Mouse (Mus musculus) skeletal muscle tissue, adult 2 months (tissue): ENCODE results near the gene Plxnb2.

ENCODE experiments used
- DNase-seq: peaks from one replicate; pipeline ENCODE4 v3.0.0-alpha.2; 2012; ENCODE audit warnings: low read depth, low spot score

Plxnb2 gene

DNA sequence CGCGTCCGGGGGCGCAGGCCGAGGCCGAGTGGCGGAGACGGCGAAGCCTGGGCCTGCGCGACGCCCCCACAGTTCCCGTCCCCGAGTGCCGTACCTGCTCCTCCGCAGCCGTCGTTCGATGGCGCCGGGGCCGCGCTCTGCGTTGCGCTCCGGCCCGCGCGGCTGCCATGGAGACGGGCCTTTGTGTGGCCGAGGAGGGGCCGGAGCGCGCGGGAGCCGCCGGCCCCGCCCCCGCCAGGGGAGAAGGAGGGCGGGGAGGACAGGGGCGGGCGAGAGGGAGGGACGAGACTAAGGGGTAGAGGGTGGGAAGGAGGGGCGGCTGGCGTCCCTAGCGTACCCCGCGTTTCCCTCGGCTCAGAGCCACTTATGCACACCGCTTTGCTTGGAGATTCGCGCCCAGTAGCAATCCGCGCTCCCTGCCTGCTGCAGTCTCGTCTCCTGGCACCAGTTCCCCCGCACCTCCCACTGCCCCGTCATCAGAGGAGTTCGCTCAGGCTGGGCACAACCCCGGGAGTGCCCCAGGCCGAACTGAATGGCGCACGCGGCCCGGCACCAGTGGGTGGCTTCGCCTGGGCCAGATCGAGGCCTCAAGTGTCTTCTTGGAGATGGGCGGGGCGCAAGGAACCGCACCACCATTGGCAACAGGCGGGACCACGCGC, at the start of gene Plxnb2:
Plxnb2 (minus strand) TSS at position 218 of the 659 bp plus-strand sequence.
- DNase-seq = peak; percentile 58

DNA sequence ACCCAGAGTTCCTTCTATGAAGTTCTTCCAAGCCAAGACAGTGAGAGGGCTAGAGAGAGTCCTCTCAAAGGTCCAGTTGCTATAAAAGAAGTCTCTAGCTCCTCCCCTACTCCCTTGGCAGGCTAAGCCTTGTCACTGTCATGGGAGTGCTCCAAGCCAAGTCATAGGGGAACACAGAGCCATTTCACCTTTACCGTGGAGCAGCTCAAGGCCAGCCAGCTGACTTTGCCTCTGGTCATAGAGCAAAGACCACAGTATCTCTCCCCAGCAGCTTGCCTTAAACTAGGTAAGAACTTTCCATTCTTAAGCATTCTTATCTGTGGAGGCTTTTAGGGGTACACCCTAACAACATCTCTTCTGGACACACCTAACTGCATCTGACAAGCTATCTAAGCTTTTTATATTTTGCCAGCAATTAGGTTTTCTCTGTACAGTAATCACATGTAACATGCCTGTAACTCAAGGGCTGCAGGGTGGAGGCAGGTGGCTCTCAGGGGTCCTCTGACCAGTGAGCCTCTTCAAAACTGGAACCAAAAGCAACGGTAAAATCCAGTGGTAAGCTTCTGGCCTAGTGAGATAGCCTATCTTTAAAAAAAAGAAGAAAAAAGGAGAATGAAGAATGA, 35.1 kb upstream of the Plxnb2 start:
- DNase-seq = peak; percentile 91

DNA sequence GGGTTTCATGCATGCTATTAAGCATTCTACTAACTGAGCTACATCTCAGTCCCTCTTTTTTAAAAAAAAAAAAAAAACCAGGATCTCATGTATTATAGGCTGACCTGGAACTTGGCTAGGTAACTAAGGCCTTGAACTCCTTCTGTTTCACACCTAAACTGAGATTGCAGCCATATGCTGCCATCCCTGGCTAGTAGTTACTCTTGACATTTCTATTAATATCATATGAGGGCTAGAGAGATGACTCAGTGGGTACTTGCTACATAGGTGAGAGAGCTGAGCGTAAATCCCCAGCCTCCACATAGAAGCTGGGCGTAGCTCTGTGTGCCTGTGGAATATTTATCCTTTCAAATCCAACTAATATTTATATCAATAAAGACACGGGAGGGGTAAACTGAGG, 34.4 kb upstream of the Plxnb2 start:
- DNase-seq = peak; percentile 33

DNA sequence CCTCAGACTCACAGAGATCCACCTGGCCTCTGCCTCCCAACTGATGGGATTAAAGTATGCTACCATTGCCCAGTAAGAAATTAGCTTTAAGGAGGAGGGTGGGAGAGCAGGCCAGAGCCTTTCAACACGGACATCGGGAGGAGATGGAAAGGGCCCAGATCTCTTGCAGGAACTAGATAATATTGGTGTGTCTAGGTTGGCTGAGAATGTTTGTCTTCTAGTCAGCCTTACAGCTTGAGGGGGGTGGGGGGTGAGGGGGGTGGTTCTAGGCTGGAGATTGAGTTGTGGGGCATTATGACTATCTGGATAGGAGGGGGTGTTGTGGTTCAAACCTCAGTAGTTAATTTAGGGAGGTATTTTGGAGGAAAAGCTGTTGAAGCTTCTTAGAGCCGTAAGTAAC, 32.9 kb upstream of the Plxnb2 start:
- no peak for DNase-seq

DNA sequence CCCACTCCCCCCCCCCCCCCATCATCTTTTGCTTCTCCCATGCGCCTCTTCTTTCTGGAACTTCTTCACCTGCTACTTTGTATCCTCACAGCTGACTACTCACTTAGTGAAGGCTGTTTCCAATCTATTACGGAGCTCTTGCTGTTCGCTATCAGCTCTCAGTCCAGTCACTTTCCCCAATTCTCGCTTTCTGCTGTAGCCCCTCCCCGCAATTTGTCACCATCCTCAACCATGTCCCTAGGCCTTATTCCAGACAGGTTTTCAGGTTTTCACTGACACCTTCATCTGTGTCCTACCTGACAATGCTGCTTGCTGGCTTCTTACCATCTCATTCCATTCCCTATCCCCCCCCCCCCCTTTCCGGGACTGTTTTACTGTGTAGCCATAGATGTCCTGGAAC, 31.9 kb upstream of the Plxnb2 start:
- DNase-seq = no peak

DNA sequence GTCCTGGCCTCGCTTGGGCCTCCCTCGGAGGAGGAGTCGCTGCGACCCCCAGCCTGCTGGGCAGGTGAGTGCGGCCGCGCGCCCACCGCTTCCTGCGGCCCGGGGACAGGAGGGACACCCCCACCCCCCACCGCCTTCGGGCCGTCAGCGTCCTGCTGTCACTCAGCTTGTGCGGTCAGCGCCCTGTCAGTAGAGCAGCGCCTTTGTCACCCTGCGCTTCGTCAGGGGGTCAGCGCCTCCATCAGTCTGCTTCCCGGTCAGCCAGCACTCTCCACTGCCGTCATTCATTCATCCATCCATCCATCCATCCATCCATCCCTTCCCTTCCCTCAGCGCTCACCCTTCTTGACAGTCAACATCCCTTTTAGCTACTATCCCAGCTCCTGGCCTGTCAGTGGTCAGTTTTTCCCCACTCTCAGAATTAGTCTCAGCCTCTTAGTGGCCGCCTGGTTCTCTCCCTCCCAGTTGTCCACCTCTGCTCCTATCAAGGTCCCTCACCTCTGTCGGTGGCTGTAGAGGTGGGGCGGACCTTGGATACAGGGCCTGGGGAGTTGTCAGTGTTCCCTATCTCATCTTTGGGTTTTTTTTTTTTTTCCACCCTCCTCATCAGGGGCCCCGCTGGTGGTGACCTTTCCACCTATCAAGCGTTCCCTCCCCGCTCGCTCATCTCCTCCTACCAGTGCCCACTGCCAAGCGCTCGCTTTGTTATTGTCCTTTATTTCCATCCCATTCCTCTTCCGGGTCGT, 31.3 kb upstream of the Plxnb2 start:
- peak; percentile 31 for DNase-seq

DNA sequence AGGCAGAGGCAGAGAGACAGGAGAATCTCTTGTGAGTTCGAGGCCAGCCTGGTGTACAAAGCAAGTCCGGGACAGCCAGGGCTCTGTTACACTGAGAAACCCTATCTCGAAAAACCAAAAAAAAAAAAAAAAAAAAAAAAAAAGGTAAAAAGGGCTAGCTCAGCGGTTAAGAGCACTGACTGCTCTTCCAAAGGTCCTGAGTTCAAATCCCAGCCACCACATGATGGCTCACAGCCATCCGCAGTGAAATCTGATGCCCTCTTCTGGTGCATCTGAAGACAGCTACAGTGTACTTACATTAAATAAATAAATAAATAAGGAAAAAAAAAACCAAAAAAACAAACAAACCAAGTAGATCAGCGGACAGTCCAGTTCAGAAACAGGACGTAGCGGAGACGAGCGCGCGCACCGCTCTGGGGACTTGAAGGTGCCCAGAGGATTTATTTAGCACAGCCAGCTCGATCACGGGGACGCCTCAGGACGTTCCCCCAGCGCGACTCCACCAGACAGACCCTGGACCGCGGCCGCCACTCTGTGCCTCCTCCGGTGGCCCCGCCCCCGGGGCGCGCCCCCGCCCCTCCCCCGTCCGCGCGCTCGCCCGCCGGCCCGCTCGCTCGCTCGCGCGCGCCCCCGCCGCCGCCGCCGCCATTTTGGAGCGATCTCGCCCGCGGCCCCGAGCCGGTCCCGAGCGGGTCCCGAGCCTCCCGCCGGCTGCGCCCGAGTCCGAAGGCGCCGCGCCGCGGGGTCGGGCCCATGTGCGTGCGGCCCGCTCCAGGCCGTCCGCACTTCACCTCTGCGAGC, 30.5 kb upstream of the Plxnb2 start, which contains the start of gene Ppp6r2:
Ppp6r2 (plus strand) TSS at position 639 of the 801 bp plus-strand sequence.
- peak; percentile 91 for DNase-seq

DNA sequence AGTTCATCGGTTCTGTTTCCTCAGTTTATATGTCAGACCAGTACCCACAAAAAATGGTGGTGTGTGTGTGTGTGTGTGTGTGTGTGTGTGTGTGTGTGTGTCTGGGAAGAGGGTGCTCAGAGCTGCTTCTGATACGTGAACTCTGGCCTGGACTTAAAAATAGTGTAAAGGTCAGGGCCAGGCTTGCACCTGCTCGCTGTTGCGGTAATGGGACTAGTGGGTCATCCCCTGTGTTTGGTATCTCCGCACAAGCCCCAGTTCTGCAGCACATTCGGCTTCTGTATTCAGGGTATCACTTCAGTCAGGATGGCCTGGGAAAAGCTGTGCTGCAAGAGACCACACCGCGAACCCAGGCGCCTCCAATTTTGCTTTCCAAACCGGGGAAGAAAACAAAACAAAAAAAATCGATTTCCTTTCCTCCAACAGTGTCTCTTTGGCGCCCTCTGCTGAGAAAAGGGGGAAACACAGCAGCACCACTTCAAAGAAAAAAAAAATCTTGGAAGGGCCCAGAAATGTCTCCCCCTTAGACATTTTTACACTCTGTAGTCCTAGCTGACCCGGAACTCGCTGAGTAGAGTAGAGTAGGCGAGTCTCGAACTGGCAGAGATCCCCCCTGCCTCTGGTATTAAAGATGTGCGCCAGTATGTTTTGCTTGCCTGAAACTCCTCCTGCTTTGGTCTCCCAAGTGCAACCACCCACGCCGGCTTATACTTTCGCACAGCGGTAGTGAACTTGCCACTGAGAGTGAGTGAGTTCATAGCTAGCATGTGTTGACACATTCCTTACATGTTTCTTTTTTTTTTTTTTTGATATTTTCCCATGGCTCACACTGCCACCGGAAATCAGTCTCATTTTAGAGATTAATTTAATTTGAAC, 29.5 kb upstream of the Plxnb2 start:
- peak; percentile 78 for DNase-seq

DNA sequence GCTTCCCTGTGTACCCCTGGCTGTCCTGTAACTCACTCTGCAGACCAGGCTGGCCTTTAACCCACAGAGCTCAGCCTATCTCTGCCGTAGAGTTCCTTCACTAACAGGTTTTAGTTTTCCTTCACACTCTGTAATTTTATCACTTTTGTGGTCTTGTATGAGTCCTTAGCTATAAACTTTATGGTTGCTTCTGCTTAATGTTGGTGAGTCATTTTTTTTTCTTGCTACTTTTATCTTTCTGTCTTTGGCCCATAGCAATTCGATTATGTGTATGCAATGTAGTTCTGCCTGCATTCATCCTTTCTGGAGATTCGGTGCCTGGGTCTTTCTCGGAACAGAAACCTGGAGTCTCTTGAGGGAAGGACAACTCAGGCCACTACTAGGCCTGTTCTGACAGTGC, 26.9 kb upstream of the Plxnb2 start:
- no peak for DNase-seq

DNA sequence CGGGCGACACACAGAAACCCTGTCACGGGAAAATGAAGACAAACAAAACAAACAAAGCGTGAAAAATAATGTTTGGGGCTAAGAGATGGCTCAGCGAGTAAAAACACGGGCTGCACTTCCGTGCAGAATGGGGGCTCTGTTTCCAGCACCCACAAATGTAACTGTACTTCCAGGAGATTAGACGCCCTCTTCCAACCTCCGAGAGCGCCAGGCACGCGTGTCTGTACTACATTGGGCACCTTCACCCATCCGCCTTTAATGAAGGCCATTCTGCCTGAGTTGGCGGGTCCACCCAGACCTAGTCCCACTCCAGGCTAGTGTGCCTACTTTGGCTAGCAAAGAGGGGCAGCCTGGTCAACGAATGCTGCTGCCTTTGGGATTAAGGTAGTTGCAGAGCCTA, 16.5 kb upstream of the Plxnb2 start:
- DNase-seq = no peak

DNA sequence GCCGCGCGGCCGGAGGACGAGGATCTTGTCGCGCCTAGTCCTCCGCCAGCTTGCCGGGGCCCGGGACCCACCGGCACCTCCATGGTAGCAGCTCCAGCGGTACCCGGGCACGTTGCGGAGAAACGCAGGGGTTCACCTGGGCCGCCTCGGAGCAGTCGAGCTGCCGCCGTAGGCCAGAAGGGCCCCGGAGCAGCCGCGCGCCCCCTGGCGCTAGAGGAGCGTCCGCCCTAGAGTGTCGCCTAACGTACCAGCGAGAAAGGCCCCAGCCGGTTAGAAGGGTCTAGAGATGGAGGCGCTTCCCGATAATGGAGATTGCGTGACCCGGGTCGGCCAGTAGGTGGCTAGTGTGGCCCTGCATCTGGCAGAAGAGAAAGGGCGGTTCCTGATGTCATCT, 15.7 kb upstream of the Plxnb2 start, which contains the start of gene Dennd6b:
Dennd6b (minus strand) TSS at position 184 of the 394 bp plus-strand sequence.
- DNase-seq = peak; percentile 95

DNA sequence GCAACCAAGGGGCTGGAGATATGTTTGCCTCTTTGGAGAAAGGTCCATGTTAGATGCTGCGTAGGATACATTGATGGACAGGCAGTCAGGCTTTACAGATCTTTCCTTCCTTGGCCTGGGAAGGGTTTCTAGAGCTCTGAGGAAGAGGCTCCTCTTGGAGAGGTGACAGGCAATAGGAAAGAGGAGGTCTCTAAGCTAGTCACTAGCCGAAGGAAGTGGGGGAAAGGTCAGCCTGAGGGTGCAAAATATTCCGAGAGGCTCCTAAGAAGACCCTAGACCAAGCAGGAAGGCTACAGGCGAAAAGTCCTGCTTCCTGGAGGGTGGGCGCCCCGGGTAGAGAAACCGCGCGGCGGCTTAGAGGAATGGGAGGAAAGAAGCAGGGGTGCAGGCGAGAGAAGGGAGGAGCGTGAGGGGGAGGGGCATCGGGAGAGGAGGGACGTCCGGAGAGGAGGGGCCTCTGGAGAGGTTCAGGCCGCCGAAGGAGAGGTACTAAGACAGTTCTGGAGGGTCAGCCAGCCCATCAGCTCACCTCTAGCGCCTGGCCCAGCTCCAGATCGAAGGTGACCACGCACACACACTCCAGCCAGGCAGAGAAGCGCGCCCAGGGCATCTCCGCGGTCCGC, 15.2 kb upstream of the Plxnb2 start:
- DNase-seq = peak; percentile 85

DNA sequence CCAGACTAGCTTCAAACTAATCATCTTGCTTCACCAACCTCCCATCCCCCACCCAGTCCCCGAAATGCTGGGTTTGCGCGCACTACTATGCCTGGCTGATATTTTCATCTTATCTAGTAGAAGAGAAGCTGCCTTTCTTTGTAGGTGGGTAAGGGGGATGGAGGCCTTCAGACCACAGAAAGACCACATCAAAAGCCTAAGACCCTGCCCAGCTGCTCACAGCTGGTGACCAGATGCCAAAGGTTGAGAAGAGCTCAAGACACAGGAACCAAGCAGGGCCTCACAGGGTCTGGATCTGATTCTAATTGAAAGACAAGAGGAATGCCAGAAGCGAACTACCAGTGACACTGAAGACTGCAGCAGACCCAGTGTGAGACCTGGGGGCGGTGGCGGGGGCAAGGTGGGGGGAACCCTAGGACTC, 14.7 kb upstream of the Plxnb2 start:
- DNase-seq = no peak

DNA sequence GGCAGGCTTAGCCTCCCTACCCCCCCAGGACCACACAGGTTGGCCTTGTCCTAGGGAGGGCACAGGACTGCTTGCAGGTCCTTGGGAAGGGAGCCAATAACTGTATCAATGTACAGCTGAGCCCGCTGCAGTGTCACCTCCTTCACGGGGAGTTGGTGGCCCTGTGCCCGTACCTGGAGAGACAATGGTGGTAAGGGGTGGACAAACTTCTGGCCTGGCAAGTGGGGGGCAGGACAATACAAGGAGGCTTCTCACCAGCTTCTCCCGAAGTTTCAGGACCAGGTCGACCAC, 4.3 kb upstream of the Plxnb2 start:
- DNase-seq = no peak

DNA sequence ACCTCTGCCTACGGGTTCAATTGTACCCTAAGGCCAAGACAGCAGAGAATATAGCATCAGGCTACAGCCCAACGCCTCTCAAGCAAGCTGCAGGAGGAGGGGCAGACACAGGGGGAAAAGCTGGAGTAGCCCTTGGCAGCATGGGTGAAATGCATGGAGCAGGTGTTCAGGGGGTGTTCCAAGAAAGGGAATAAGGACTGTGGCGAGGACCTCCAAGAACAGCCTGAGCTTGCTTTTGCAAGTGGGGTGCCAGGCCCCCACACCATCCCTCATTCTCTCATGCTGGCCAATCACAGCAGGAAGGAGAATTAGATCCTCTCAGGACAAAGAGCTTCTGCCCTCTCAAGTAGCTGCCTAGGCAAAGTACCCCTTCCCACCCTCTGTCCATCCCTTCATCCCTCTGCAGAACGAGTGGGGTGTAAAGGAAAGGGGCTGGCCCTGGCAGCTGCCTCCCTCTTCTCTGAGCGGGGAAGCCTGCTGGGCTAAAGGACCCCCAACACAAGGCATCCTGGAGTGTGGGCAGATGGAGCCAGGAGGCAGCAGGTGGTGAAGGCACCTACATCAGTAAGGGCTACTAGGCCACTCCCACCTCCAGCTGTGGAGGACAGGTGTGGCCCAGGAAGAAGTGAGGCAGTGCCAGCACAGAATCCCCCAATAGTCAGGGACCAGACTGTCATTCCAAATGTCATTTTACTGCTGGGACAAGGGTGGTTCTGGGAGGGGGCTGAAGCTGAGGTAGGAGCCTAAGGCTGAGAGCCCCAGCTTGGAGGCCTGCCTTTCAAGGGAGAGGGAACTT, 3.8 kb upstream of the Plxnb2 start:
- DNase-seq = no peak

DNA sequence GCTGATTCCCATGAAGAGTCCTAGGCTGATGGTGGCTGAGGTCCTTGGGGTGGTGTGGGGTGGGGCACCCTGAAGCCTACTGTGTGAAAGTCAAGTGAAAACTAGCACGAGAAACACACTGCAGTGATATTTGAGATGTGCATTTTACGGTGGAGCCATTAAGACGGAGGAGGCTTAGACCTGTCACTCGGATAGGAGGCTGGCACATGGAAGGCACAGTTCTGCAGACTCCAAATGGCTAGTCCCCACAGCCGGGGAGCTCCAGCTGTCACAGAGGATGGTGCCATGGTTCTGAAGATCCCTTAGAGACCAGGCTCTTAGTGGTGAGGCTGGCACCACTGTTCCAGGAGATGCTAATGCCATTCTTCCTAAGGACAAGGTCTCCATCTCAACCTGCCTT, 2.3 kb upstream of the Plxnb2 start:
- no peak for DNase-seq

DNA sequence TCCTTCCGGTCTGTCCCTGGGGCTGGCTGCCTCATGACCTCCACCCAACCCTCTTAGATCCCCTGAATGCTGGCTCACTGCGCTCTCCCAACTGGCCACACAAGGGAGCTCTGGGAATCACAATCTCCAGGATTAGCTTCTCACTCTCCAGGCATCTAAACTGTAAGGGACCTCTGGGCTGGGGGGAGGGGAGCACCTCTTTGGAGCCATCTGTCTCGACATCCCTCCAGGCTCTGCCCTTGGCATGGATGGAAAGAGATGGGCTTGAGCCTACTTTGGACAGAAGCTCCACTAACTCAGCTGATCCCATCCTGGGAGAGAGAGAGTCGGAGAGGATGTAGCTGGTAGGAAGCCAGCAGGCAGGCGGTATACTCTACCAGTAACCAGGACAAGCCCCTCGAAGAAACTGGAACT, 1.7 kb upstream of the Plxnb2 start:
- DNase-seq = no peak

DNA sequence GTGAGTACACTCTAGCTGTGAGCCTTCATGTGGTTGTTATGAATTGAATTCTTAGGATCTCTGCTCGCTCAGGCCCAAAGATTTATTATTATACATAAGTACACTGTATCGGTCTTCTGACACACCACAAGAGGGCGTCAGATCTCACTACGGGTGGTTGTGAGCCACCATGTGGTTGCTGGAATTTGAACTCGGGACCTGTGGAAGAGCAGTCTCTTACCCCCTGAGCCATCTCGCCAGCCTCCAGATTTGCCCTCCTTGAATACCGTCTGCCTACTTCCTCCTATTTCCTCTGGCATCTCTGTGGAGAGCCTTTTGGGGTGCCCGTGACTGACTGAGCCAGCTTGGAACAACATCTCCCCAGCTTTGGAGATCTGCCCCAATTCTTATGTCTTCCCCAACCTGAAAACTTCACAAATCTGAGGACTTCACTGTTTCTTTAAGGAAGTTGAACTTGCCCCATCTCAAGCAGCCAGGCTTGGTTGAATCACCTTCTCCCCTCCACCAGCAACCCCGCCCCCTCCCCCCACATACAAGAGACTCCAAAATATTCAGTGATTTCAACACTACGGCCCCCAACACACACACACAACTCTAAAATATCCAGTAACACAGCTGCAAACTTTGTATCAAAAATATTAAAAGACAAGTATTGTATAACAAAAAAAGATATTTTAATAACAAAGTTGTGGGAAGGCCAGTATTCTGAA, 1.1 kb upstream of the Plxnb2 start:
- no peak for DNase-seq

DNA sequence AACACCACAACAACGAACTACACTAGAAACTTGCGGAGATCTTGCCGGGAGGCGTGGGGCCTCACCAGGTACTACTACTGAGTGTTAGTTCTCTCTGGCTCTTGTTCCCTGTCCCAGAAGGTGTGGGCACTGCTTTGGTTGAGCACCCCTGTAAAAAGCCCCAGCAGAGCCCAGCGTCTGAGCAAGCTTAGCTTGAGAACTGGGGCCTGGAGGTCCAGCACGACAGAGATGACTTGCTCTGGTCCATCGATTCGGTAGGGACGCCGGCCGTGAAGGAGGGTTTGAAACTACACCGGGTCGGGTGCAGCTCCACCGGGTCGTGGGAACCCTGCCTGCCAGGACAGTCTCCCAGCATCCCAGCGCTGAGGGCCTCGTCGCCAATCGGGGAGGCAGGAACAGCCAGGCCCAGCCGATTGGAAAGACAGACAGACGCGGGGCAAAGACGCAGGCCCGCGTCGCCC, 477 bp downstream of the Plxnb2 start:
- no peak for DNase-seq
